Mouse (Mus musculus) right cerebral cortex, postnatal 4 days (tissue): ENCODE measurements at regions not wholly inside any gene's neighbourhood (a gene's known extent, or its start where the extent isn't known, plus 50 kb on each side); places are given as distances from the start of the nearest gene placed in this dataset.

ENCODE experiments used
- DNase-seq: peaks from one replicate; pipeline ENCODE4 v3.0.0-alpha.2; 2022

GRCm38 (mm10) chr15:62325451-62326290 is 1402.9 kb upstream of the A1bg start:
- no peak for DNase-seq

- no peak for DNase-seq
Observed at GRCm38 (mm10) chr15:62320966-62321365, 1398.2 kb upstream of the A1bg start.

- no peak for DNase-seq
Observed at GRCm38 (mm10) chr15:62314449-62314848, 1391.6 kb upstream of the A1bg start.

- DNase-seq, result no peak
Observed at GRCm38 (mm10) chr15:62302233-62302632, 1379.4 kb upstream of the A1bg start.

- no peak for DNase-seq
Observed at GRCm38 (mm10) chr15:62301567-62301966, 1378.8 kb upstream of the A1bg start.

GRCm38 (mm10) chr15:62297138-62297537 is 1374.3 kb upstream of the A1bg start:
- DNase-seq, result no peak

GRCm38 (mm10) chr15:62295233-62295927 is 1372.6 kb upstream of the A1bg start:
- peak; percentile 3 for DNase-seq

GRCm38 (mm10) chr15:62294786-62295185 is 1372.0 kb upstream of the A1bg start:
- no peak for DNase-seq

- no peak for DNase-seq
Observed at GRCm38 (mm10) chr15:62292876-62293275, 1370.1 kb upstream of the A1bg start.

GRCm38 (mm10) chr15:62290687-62291086 is 1367.9 kb upstream of the A1bg start:
- no peak for DNase-seq

- no peak for DNase-seq
Observed at GRCm38 (mm10) chr15:62286666-62287655, 1364.1 kb upstream of the A1bg start.

- DNase-seq, result no peak
Observed at GRCm38 (mm10) chr15:62284606-62285531, 1362.1 kb upstream of the A1bg start.

- no peak for DNase-seq
Observed at GRCm38 (mm10) chr15:62283661-62284429, 1361.0 kb upstream of the A1bg start.

GRCm38 (mm10) chr15:62282646-62283045 is 1359.8 kb upstream of the A1bg start:
- no peak for DNase-seq

- DNase-seq, result no peak
Observed at GRCm38 (mm10) chr15:62282116-62282515, 1359.3 kb upstream of the A1bg start.

GRCm38 (mm10) chr15:62279526-62279925 is 1356.7 kb upstream of the A1bg start:
- DNase-seq, result no peak

GRCm38 (mm10) chr15:62274818-62275217 is 1352.0 kb upstream of the A1bg start:
- no peak for DNase-seq

- DNase-seq, result no peak
Observed at GRCm38 (mm10) chr15:62273855-62274488, 1351.2 kb upstream of the A1bg start.

GRCm38 (mm10) chr15:62272755-62273154 is 1349.9 kb upstream of the A1bg start:
- no peak for DNase-seq

- DNase-seq, result no peak
Observed at GRCm38 (mm10) chr15:62271428-62271827, 1348.6 kb upstream of the A1bg start.

GRCm38 (mm10) chr15:62268189-62268588 is 1345.4 kb upstream of the A1bg start:
- no peak for DNase-seq
